Mouse (Mus musculus) hindbrain, postnatal 0 days (tissue): ENCODE measurements at regions not wholly inside any gene's neighbourhood (a gene's known extent, or its start where the extent isn't known, plus 50 kb on each side); places are given as distances from the start of the nearest gene placed in this dataset.
"Not testable (repeated sequence)": the region's sequence is repeated elsewhere in the genome, so short reads cannot be mapped to it uniquely, and the experiment has no call there.

ENCODE experiments used
- ATAC-seq: fragments of 200-750 bp; cut with Nextera tagmentation; 2 replicates; pipeline ENCODE4 v1.8.0; 2017; ENCODE audit warnings: mild to moderate bottlenecking, moderate TSS enrichment, moderate library complexity
- DNase-seq: peaks from one replicate; pipeline ENCODE4 v3.0.0-alpha.2; 2015; ENCODE audit warnings: low spot score
- H3K27ac ChIP-seq: fragments of 300-500 bp; sonication (generic); 2 replicates; pipeline ENCODE4 v1.5.1; 2014; ENCODE audit warnings: mild to moderate bottlenecking
- H3K27me3 ChIP-seq: fragments of 300-500 bp; sonication (generic); 2 replicates; pipeline ENCODE4 v1.6.1; 2014; ENCODE audit warnings: low read length, mixed read lengths; ENCODE audit not compliant: insufficient read depth
- H3K36me3 ChIP-seq: fragments of 300-500 bp; sonication (generic); 2 replicates; pipeline ENCODE4 v1.6.1; 2014; ENCODE audit warnings: low read length, mixed read lengths; ENCODE audit not compliant: insufficient read depth
- H3K4me1 ChIP-seq: fragments of 300-500 bp; sonication (generic); 2 replicates; pipeline ENCODE4 v1.6.1; 2014; ENCODE audit warnings: antibody characterized with exemption, low read length, mixed read lengths; ENCODE audit not compliant: insufficient read depth
- H3K4me2 ChIP-seq: fragments of 300-500 bp; sonication (generic); 2 replicates; pipeline ENCODE4 v1.6.1; 2014; ENCODE audit warnings: low read depth, mild to moderate bottlenecking, low read length, moderate library complexity, mixed read lengths
- H3K4me3 ChIP-seq: fragments of 300-500 bp; sonication (generic); 2 replicates; pipeline ENCODE4 v1.5.1; 2014; ENCODE audit warnings: low read length
- H3K9ac ChIP-seq: fragments of 300-500 bp; sonication (generic); replicated peaks from 2 replicates; pipeline ENCODE4 v1.6.1; 2014; ENCODE audit warnings: mild to moderate bottlenecking, low read length, moderate library complexity, mixed read lengths
- H3K9me3 ChIP-seq: fragments of 300-500 bp; sonication (generic); 2 replicates; pipeline ENCODE4 v1.6.1; 2016; ENCODE audit warnings: low read length, mixed read lengths
- CTCF ChIP-seq: IDR thresholded peaks from 2 replicates; pipeline ENCODE4 v1.5.1; 2016; ENCODE audit warnings: antibody characterized with exemption, control low read depth, low read depth
- WGBS: fragments of 180-500 bp; shearing (Covaris S2); extraction: QIAGEN DNeasy Blood & Tissue Kit; methylation state at CpG from one replicate; pipeline ENCODE4 v1.1.7; 2014; 5-methylcytosine and 5-hydroxymethylcytosine counted together

DNA sequence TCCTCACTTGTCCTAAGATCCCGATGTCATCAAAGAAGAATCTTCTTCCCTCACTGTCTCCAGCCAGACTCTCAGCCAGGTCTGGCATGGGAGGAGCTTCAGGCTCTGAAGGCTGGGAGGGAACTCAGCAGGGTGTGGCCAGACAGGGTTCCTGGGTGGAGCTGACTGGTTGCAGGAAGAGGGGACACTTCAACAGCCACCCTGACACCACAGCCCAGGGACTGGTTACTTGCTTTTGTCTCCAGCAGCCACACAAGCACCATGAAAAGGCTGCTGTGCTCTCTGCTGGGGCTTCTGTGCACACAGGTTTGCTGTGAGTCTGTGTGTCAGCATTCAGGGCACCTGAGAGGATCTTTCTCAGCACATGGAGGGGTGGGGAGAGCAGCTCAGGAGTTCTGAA lies 577.0 kb upstream of the Olfr1507 start:
- H3K4me1 ChIP-seq, H3K27ac ChIP-seq, ATAC-seq, H3K9ac ChIP-seq, H3K9me3 ChIP-seq, H3K4me2 ChIP-seq, H3K27me3 ChIP-seq, H3K36me3 ChIP-seq, H3K4me3 ChIP-seq, DNase-seq: not testable (repeated sequence)
- no CpG with 5 or more reads among the region's 1 CpGs for WGBS

DNA sequence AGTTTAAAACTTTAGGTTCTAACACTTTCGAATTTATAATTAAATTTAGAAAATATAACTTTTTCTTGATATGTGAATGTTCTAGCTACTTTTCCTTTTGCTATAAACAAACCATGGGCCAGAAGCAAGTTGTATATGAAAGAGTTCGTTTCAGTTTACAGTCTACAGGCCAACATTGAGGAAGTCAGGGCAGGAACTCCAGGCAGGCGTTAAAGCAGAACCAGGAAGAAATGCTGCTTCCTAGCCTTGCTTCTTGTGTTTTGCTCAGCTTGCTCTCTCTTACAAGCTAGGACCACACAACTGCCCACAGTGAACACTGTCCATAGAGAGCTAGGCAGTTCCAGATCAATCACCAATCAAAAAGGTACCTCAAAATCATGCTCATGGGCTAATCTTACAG lies 558.9 kb upstream of the Olfr1507 start:
- H3K36me3 ChIP-seq, H3K9me3 ChIP-seq, ATAC-seq, H3K4me3 ChIP-seq, H3K4me1 ChIP-seq, H3K27me3 ChIP-seq, H3K9ac ChIP-seq, H3K27ac ChIP-seq, H3K4me2 ChIP-seq, DNase-seq: not testable (repeated sequence)
- WGBS = 76% methylated on average over 2 of the region's 3 CpGs

DNA sequence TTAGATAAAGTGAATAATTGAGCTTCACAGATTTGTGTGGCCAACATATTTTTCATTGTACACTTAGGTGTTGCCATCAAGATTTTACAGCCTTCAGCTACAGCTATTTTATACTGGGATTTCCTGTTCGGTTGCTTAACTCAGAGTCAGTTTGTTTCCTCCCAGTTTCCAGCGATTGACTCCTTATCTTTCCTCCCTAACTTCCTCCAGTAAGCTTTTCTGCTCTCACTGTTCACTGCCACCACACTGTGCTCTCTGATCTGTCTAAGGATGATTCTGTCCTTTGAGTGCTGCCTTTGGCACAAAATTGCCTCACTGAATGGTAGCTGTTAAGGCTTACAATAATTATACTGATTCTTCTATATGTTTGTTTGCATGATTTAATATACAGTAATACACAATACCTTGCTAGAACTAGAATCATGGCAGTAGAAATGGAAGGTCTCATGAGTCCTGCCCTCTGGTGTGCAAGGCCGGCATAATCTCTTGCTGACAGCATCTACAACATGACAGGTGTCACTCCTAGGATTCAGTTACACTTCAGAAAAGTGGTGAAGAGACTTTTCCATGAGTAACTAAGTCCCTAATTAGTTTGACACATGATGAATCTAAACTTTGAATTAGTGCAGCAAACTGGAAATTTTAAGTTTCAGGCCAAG lies 558.0 kb upstream of the Olfr1507 start:
- not testable (repeated sequence) for DNase-seq, ATAC-seq, H3K4me2 ChIP-seq, H3K4me1 ChIP-seq, H3K27ac ChIP-seq, H3K27me3 ChIP-seq, H3K4me3 ChIP-seq, H3K36me3 ChIP-seq, H3K9ac ChIP-seq, H3K9me3 ChIP-seq
- 100% methylated on average over 2 of the region's 3 CpGs for WGBS

DNA sequence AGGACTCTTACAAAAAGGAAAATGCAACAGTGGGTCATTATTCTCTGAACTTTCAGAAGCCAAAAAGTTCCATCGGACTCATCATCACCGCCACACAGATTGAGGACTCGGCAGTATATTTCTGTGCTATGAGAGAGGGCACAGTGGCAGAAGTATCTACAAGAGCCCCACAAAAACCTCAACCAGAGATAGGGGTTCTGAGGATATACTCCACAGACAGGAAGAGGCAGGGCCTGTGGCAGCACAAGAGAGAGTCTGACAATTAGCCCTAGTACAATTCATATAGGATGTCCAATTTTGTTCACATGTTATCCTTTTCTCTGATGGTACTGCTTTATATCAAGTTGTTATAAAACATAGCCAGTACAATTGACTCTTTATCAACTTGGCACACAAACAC lies 552.1 kb upstream of the Olfr1507 start:
- H3K9ac ChIP-seq, H3K9me3 ChIP-seq, ATAC-seq, H3K36me3 ChIP-seq, H3K27ac ChIP-seq, H3K4me1 ChIP-seq, DNase-seq, H3K4me3 ChIP-seq, H3K27me3 ChIP-seq, H3K4me2 ChIP-seq: not testable (repeated sequence)
- WGBS = 100% methylated on average over 3 of the region's 3 CpGs

DNA sequence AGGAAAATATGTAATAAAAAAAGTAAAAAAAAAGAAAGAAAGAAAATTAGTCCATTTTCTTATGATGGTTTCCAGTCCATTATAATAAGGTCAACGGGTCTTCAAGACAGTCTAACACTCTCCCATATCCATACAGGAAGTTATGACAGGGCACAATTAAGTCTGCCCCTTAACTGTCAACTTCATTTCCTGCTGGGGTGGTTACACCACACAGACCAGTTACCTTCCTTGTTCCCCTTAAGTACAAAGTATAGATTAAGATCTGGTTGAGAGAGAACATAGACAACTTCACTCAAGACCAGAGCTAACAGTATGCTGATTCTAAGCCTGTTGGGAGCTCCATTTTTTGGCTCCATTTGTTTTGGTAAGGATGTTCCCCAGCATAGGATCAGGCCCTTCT lies 551.4 kb upstream of the Olfr1507 start:
- not testable (repeated sequence) for H3K36me3 ChIP-seq, ATAC-seq, H3K9me3 ChIP-seq, H3K27ac ChIP-seq, H3K4me3 ChIP-seq, H3K4me1 ChIP-seq, H3K27me3 ChIP-seq, H3K9ac ChIP-seq, H3K4me2 ChIP-seq, DNase-seq
- 81% methylated on average over 1 of the region's 1 CpGs for WGBS

DNA sequence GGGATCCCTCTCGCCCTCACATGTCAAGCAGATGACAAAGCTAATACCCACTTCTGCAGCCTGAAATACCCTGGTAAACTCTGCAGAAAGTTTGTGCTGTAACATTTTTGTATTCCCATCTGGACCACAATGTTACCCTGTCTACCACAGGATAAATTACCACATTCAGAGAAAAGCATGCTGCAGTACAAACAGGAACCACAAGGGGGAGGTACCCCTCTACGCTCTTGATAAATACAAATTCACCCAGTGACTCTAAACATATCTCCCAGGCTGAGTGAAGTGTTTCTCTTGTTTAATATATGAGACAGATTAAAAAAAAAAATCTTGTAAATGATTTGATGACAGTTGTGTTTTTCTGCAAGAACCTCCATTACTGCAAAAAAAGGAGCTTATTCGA lies 549.8 kb upstream of the Olfr1507 start:
- peak; percentile 47 for DNase-seq
- not testable (repeated sequence) for H3K9ac ChIP-seq, H3K36me3 ChIP-seq, H3K27me3 ChIP-seq, H3K27ac ChIP-seq, H3K4me1 ChIP-seq, H3K4me2 ChIP-seq, ATAC-seq, H3K9me3 ChIP-seq, H3K4me3 ChIP-seq
- whole genome bisulfite sequencing = 80% methylated on average over 3 of the region's 3 CpGs
- peak; percentile 64 for TF ChIP-seq CTCF

DNA sequence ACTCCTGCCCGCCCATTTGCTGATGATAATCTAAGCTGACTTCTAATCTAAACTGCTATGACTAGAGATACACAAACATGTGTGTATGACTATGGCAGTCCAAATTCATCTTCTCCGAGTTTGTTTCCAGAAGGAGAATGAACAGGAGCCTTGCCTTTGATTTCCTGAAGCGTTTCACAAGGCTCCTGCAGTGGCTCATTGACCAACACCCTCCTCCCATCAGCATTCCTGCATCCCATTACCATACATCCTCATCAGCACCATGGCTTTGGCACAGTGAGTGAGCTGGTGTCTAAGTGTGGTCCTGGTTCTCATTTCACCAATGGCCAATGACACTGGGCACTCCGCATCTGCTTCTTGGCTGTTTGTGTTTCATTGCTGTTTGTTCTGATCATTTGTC lies 548.6 kb upstream of the Olfr1507 start:
- H3K27ac ChIP-seq, H3K9me3 ChIP-seq, H3K27me3 ChIP-seq, H3K36me3 ChIP-seq, H3K4me1 ChIP-seq, ATAC-seq, H3K4me2 ChIP-seq, H3K4me3 ChIP-seq, DNase-seq, H3K9ac ChIP-seq: not testable (repeated sequence)
- WGBS = 61% methylated on average over 4 of the region's 4 CpGs
